Mouse (Mus musculus) heart, adult 11 months (tissue): ENCODE data around the gene Ubtf.
A peak's percentile ranks its signal among the peaks of the same experiment; 100 is the strongest.
"Not testable (repeated sequence)": the region's sequence is repeated elsewhere in the genome, so short reads cannot be mapped to it uniquely, and the experiment has no call there.

Experiments used
- DNase-seq: peaks from one replicate; pipeline ENCODE4 v3.0.0; 2022

The Ubtf gene

DNA sequence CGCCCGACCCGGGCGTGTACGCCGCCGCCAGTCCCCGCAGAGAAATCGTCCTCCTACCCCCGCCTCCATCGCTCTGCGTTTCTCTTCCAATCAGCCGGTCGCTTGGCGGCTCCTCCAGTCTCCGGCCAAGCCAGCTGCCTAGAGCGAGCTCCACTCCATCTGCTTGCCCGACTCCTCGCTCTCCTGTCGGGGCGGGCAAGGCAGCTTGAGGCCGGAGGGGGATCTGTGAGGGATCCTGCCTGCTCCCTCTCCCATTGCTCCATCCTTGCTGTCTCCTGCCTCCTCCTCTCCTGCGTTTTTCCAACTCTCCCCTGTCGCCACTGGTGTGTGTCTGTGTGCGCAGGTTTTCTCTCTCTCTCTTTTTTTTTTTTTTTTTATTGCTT, at the start of gene Ubtf:
Gene Ubtf (minus strand): TSS at position 333 of the 383 bp plus-strand sequence.
- peak; percentile 99 for DNase-seq

DNA sequence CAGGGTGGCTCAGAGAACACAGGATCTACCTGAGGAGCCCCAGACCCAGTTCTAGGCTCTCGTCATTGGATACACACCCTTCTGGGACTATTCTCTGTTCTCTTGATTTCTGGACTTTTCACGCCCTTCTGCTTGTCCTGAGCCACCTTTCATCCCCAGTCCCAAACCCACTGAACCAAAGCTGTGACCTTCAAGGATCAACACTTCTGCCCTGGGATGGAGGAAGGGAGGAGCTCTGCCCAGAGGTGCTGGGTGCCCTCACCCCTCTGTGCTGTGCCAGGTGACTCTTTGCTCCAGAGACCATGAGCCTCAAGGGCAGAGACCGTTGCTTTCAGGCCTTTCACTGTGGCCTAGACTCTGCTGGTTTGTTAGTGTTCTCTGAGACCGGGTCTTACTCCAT, 49.7 kb upstream of the Ubtf start:
- DNase-seq = no peak

DNA sequence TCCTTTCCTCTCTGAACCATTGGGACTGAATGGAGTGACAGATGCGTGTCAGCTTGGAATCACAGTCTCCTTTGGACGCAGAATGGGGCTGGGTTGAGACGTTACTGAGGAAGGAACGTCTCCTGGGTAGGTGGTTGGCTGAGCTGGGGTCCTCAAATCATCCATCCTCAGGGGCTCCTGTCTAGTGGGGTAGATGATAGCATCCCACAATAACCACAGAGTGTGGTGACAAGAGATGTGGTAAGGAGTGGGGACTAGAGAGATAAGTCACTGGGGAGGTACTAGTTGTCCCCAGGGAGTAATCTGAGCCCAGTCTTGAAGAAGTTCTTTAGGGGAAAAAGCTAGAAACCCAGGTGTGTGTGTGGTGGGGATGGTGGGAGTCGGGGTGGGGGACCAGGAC, 48.8 kb upstream of the Ubtf start:
- no peak for DNase-seq

DNA sequence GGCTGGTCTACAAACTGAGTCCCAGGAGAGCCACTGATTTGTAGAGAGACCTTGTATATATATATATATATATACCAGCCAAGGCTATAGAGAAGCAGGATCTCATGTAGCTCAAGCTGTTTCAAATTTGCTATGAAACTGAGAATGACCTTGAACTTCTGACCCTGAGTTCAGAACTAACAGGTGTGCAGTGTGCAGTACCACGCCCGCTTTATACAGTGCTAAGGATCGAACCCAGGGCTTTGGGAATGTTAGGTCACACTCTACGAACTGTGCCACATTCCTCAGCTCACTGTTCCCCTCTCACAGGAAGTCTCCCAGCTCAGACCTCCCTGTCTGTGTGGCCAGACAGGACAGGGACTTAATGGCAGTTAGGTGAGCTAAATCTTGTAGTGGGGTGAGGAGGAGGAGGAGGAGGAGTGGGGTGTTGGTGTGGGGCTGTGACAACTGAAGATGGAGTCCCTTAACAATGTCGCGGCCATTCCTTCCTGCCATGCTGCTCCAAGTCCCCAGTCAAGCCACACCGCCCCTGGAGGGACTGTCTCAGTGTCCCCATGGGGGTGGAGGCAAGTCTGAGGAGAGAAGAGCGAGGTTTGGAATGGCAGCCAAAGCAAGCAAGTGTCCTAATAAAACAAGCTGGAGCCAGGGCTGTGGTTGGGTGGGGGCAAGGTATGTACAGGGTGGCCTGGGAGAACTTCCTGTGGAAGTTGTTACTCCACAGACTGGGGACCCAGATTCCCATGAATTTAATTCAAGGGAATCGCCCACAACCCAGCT, 48.1 kb upstream of the Ubtf start:
- DNase-seq = peak; percentile 85

DNA sequence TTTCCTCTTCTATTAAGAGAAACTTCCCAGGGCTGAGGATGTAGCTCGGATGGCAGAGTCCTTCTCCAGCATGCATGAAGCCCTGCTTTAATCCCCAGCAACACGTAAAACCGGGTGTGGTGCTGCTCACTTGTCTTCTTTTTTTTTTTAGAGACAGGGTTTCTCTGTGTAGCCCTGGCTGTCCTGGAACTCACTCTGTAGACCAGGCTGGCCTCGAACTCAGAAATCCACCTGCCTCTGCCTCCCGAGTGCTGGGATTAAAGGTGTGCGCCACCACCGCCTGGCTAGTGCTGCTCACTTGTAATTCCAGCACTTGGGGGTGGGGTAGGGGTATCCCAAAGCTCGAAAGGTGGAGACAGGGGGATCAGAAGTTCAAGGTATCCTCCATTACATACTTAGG, 46.6 kb upstream of the Ubtf start, which contains the start of gene Slc4a1:
Gene Slc4a1 (minus strand): TSS at position 101 of the 400 bp plus-strand sequence.
- DNase-seq = not testable (repeated sequence)

DNA sequence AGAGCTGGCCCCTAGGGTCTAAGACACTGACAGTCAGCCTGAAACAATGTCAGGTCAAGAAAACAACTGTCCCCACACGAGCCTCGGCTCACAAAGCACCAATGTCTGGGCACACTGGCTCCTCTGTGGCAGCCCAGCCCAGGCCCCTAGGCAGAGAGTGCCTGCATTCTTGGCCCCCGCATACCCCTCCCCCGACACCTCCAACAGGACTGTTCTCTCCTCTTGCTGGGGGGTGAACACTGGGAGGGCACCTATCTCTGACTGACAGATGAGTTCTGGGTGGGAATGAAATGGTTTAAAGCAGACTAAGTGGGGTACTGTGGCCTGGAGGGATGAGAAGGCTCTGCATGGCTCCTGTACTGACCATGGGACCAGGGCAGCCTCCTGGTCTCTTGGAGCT, 46.2 kb upstream of the Ubtf start:
- no peak for DNase-seq

DNA sequence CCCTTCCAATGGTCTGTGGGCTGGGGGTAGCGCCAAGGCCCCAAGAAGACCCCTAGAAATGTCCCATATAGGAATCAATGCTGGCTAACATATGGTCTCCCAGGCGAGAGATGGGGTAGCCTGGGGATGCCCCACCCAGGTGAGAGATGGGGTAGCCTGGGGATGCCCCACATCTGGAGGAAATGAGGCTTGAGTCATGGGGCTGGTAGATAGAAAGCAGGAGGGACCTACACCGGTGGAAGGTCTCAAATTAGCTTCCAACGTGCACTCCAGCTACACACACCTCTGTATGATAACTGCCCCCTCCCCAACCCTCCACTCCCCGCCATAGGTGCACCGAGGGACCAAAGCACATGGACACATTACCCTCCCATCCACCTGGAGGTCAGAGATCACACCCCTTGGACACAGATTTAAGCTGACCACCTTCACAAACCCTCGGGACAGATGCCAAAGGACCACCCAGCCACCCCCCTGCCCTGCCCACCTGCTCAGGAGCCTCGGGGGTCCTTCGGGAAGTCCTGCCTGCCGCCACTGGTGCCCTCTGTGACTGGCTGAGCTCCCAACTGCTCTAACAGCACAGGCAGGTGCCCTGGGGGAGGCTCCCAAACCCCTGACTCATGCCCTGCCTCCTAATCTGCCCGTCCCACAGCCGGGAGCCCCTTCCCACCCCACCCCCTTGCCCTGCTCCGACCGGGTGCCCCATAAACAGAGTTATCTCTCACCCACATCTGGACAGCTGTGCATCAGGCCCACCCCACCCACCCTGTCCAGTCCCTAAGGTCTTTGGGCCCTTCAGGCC, 45.2 kb upstream of the Ubtf start:
- DNase-seq = peak; percentile 84

DNA sequence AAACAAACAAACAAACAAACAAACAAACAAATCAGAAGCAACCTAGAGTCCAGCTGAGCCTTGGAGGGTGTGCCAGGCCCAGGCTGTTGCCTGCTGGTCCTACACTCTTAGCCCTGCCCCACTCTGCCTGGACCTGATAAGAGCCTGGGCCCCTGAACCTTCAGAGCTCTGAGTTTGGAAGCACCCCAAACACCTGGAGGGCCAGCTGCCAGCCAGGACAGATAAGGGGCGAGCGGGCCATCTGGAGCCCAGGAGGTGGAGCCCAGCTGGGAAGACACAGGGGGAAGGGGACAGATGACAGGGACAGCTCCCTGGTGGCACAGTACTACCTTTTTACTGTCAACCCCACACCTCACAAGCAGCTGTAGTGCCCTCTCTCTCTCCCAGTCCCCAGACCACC, 44.1 kb upstream of the Ubtf start:
- DNase-seq = peak; percentile 88

DNA sequence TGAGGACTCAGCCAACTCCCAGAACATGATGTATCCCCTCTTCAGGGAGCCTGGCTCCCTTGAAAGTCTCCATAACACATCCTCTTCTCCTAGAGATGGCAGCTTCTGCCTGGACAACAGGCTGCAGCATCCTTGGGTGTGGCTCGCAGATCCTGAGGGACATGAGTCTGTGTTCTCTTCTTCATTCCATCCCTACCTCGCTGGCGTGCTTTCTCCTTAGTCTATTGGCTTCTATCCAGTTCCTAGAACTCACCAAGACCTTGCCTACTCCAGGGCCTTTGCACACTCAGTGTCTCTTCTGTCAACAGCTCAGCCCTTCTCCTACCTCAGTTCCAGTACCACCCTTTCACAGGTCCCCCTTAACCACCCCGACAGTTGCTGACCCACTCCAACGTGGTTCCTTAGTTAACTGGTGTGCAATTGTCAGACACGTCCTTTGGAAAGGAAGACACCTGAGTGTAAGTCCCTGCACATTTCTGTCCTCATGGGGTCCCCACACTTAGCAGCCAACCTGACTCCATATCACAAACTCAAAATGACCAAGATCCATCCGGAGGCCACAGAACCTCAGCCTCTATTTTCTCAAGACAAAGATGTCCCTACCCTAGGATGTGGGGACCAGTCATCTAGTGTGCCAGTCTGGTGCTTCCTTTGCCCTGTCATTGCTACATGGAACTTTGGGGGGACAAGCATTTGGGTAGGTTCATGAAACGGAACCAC, 42.4 kb upstream of the Ubtf start:
- peak; percentile 81 for DNase-seq

DNA sequence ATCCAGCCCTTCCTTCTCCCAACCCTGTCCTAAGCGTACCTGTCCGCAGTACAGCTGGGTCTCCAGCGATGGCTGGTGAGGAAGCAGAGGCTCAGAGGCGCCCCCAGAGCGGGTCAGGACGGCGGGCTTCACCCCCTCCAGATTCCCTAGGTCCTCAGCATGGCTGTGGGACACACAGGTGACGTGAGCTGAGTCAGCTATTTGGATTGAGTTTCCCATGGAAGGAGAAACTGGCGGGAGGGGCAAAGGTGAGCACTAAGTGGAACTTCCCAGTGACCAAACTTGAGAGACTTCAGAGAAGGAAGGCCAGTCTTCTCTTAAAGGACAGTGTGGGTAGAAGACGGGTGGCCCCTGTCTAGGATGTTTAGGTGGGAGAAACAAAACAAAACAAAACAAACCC, 38.8 kb upstream of the Ubtf start:
- no peak for DNase-seq

DNA sequence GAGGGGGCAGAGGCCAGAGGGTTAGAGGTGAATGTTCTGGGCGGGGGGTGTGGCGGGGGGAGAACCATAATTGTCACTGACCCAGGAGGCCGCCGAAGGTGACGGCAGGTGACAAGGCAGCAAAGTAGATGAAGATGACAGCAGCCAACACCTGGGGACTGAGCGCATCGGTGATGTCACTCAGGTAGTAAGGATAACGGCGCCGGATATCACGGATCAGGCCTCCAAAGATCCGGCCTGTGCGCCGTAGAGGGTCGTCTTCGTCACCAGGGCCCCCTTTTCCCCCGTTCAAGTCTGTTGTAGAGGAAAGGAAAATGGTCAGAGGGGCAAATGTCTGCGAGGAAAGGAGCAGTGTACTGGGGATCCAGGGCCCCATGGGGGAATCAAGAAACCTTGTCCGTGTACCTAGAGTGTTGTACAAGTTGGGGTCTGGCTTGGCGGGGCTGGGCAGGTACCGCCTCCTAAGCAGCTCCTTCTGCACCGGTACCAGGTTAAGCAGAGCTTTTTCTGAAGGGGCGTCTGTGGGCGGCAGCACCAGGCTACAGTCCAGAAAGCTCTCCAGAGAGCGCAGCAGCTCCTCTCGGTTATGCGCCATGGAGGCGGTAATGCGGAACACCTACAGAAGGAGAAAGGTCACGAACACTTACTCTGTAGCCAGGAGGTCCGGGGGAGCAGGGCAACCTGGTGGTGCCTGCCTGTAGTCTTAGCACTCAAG, 37.3 kb upstream of the Ubtf start:
- peak; percentile 80 for DNase-seq

DNA sequence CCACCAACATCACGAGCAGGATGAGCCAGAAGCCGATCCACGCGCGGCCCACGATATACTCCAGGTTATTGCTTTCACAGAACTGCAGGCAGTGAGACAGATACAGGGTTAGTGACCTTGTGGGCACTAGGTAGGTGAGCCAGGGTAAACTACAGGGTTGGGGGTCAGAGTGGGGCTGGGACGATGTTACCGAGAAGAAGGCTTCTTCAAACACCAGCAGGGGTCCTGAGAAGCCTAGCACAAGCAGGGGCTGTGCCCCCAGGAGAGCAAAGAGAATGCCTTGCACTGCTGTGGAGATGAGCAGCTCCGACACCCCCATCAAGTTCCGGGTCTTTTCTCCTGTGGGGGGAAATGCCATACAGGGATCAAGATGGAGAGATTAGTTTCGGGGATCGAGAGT, 36.6 kb upstream of the Ubtf start:
- peak; percentile 74 for DNase-seq

DNA sequence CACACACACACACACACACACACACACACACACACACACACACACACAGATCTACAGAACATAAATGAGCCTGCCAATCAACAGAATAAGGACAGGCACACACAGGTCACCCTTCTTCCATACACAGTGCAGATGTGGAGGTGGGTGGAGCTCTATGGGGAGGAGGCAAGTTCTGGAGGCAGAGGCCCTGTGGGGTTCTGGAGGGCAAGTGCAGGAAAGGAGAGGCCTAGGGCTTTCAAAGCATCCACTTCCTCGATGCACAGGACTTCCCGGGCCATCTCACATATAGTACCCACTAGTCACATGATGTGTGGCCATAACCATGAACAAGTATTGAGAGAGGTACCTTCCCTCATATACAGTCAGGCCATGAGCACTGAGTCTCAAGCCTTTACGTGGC, 36.0 kb upstream of the Ubtf start:
- DNase-seq = no peak

DNA sequence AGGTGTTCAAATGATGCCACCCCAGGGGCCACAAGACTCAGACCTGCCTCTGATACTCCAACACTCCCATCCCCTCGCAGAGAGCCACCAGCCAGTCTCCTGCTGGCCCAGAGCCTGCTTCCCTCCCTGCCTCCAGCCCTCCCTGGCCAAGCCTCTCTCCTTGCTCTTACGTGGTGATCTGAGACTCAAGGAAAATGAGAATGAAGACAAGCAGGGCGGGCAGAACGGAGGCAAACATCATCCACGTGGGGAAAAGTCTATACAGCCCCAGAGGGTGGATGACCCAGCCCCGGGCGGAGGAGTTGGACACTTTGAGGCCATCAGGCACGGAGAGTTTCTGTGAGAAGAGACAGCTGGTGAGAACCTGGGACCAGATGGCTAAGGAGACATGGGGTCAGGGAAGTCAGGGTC, 33.5 kb upstream of the Ubtf start:
- DNase-seq = peak; percentile 77

DNA sequence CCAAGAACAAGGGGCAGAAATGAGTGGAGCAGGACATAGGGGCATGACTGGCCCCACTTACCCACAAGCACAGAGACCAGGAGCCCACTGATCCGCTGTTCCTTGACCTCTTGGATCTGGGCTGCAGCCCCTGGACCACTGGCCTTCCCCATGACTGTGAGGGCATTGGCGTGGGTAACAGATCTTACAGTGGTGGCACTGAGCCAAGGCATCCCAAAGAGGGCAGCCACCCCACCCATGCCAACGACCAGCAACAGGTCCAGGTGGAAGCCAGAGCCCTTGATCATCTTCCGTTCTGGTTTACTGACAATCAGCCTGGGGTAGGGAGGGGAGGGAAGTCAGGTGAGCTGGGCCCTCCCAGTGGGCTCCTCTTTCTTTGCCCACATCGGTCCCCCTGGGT, 32.8 kb upstream of the Ubtf start:
- DNase-seq = peak; percentile 86

DNA sequence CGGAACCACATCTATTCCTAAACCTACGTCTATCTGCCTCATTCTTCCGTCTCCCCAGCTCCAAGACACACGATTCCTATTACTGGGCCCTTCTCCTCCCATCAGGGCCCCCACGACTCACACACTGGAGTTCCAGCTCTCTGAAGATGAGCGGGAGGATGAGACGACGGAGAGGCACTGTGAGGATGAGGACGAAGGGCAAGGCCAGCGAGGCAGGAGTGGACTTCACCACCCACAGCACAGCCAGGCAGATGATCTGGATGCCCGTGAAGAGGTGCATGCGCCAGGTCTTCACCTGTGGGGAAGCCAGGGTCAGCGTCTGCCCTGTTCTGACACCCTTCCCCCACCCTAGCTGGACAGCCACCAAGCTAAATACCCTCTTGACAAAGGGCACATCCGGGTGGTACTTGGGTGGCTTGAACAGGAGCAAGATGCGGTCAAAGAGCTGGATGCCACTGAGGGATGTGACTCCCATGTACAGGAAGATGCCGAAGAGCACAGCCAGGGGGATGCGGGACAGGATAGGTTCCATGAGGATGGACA, 31.5 kb upstream of the Ubtf start:
- peak; percentile 80 for DNase-seq

DNA sequence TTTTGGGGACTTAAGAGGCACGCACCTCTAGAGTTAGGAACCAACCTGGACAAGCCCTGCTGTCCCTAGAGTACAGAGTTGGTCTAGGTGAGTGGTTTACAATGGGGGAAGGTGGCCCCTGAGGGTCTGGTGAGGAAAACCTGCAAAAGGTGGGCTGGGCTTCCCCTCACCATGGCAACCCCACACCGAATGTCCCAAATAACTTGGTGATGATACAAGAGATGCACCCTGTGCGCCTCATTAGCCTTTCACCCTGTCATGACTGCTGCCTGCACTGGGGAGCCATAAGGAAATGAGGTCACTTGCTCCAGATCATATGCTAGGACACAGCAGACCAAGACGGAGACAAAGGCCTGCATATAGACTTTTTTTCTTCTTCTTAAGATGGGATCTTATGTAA, 30.9 kb upstream of the Ubtf start:
- DNase-seq = no peak

DNA sequence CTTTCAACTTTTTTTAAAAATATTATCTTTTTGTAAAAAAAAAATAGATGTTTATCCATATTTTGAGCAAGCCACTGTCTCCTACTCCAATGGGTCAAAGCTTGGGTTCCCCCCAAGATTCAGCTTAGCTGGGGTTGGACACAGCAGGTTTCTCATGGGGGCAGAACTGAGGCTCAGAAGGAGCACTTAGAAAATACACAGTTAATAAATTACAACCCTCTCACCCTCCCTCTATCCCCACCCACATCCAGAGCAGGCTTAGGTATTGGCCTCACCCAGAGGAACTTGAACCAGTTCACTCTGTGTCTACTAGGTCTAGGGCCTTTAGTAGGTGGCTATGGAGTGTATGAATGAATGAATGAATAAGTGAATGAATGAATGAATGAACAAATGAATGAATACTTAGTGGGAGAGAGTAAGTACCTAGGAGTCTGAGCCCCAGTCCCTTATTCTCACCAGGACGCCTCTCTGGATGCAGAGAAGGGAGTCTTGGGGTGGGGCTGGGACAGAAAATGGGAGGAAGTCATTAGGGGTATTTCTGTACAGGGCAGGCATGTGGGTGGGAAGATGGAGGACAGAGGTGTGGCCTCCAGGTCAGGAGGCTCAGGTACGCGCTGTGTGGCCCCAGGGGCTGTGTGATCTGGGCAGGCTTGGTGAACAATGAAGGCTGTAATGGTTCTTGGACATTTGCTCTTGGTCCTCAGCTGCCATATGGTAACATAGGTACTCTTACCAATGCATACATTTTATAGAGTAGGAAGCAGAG, 29.8 kb upstream of the Ubtf start:
- DNase-seq = no peak

DNA sequence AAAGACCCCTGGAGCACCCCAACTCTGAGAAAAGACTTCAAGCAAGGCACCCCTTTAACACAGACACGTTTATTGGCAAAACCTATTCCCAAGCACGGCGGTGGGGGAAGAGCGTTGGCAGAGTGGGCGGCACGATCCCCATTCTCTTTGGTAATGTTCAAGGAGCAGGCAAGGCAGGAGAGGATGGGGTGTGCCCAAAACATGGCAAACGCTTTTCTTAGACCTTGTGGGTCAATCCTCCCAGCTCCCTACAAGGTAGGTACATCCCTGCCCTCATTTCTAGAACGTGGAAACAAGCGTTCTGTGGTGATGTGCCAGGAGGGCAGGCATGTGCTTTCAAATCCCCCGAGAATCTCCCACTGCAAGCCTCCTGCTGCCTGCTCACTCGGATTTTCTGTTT, 29.2 kb upstream of the Ubtf start:
- DNase-seq = no peak

DNA sequence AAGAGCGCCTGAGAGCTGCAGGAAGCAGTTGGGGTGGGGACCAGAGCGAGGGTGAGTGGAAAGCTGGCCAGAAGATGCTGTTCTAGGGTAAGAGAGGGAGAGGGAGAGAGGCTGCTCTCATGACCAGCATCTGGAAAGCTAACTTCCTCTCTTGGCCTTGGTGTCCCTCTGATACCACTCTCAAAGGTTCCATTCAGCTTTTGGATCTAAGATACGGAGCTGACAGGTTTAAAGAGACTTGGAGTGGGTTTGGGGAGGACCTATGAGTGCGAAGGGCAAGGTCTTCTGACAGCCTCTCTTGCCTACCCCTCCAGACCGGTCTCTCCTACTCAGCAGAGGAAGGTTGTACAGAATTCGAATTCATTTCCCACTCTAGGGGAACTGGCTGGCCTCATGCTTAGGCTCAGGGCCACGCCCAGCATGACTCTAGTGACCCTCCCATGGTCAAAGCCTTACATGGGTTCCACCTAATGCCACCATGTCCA, 28.6 kb upstream of the Ubtf start:
- peak; percentile 80 for DNase-seq

DNA sequence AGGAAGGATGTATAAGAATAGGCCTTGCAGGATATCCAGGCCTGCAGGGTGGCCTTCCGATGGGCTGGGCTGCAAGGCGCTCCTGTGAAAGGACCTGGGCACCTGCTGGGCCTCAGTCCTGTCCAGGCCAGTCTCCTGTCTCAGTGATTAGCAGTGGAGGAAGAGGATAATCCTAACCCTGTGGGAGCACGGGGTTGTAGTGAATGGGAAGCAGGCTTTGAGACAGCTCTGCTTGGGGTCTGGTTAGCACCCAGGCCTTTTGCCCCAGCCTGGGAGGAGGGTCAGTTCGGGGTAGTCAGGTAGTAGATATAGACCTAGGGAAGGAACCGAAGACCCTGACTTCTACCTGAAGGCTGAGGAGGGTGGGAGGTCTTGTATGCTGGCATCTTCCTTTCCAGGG, 28.1 kb upstream of the Ubtf start:
- DNase-seq = peak; percentile 84

DNA sequence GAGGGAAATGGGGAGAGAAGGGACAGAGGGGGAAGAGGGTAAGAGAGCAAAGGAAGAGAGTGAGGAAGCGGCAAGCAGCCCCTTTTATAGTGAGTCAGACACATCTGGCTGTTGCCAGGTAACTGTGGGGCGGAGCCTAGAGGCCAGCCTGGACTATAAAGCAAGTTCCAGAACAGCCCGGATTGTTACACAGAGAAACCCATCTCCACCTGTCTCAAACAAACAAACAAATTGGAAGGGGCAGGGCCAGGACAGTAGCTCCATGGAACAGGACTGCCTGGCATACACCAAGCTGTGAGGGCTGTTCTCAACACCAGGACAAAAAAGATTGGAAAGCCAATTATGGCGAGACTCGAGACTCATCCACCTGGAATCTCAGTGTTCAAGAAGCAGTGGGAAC, 27.4 kb upstream of the Ubtf start:
- DNase-seq = no peak
